Mouse (Mus musculus): Measurements from ENCODE around the gene Cdk6. TPM values are rescaled to one million over a fixed set of nuclear protein-coding genes. Genes with fewer than 3 reads are reported as not detected.
"Not testable (repeated sequence)": the region's sequence is repeated elsewhere in the genome, so short reads cannot be mapped to it uniquely, and the experiment has no call there.

The Cdk6 gene
- total RNA-seq, 2 experiments from 2014 or later: 4.3 to 4.6 TPM

DNA sequence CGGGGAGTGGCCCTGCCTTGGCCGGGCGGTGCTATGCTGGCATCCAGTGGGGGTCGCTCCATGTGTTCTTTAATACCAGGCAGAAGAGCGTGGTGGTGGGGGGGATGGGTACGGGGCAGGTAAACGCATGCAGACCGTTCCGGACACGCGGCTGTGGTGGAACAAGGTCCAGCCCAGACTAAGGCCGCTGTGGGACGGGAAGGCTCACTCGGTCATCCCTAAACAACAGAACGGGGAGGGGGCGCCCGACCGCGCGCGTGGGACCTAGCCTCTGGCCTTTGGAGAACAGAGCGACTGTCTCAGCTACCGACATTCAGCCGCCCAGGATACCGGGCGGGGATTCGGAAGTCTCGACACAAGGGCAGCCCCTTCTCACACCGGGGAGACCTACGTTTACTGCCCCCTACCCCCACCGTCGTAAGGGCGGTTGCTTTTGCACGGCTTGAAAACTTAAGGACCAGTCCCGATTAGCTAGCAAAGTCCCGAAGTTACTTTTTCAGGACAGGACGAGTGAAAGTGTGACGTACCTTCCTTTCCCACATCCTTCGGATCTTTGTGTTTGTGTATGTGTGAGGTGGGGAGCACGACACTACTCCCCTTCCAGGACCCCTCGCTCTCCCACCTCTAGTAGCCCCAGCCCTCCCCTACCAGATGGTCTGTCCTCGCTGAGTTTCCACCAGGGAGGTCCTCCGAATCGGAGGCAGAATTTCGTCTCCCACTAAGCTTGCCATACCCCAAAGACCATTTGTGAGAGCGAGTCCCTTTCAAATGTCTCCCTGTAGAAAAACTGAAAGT, 1.7 kb downstream of the Cdk6 start:
- intact Hi-C loops (cut with DNase I; ENCODE audit: low total_unique reads): loop anchor here (2.0 kb wide), 1 partner anchor 172 kb away; no protein-coding TSS in a partner anchor
- peak; percentile 19 for DNase-seq

DNA sequence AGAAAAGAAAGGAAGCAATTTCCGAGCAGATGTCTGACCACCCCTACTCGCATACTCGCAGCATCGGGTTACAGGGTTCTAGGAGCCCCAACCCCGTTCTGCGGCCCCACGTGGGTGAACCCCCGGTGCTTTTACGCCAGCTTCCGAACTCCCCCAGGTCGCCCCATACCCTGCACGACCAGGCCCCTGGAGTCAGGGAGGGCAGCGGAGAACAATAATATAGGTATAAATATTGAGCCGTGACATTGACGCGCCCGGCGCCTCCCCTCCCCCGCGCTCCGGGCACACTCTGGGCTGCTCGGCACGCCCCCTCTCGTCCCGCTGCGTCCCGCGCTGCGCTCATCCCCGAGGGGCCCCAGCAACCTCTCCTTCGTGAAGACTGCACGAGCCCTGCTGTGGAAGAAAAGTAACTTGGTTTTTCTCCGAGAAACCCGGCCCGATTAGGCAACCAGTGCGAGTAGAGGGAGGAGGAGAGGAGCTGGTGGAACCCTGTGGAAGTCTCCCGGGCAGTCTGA, 2.3 kb downstream of the Cdk6 start:
- DNase-seq: peak; percentile 31
- intact Hi-C loops (cut with DNase I; ENCODE audit: low total_unique reads): loop anchor here (2.0 kb wide), 1 partner anchor 171 kb away; no protein-coding TSS in a partner anchor

DNA sequence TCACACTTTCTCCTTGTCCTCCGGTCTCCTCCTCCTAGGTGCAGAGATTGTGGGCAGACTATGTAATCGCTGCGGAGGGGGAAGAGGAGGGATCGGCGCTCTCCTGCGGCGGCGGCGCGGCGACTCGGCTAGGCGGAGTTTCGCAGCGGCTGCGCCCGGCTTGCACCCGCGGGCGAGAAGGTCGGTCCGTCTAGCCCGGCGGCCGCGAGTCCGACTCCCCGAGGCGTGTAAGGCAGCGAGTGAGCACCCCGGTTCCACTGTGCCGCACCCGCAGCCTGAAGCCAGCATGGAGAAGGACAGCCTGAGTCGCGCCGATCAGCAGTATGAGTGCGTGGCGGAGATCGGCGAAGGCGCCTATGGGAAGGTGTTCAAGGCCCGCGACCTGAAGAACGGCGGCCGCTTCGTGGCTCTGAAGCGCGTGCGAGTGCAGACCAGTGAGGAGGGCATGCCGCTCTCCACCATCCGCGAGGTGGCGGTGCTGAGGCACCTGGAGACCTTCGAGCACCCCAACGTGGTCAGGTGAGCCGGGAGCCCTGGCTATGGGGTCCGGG, 2.9 kb downstream of the Cdk6 start:
- intact Hi-C loops (cut with DNase I; ENCODE audit: low total_unique reads): no loop called here
- peak; percentile 80 for DNase-seq

DNA sequence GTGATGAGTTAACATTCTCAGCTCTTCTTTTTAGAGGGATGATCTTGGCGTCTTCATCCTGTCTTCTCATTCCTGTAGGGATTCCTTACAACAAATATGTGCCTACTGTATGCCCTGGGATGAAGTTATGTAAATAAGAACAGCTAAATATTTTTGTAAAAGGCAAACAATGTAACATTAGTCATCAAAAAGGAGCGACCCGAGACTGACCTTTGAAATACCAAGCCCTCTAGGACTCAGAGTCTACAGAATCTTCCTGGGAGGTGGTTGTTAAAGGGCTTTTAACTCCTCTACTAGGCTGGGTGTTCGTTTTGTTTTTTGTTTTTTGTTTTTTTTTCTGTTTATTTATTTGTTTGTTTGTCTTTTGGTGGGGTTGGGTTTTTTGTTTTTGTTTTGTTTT, 4.3 kb downstream of the Cdk6 start:
- intact Hi-C loops (cut with DNase I; ENCODE audit: low total_unique reads); DNase-seq: not testable (repeated sequence)

DNA sequence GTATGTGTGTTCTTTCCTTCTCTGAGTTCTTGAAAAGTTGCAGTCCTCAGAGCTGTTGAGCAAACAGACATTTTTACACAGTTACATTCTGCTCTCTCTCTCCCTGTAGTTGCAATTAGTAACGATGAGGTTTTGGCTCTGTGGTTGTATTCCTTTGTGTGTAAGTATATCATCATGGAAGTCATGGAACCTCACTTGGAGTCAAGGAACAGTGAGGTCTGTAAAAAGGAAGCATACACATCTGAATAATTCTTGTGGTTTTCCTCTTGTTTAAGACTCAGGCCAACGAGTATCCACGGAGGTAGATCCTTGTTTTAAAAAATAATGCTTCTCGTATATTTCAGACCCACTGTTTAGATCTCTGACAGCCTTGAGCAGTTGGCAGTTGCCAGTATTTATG, 8.1 kb downstream of the Cdk6 start:
- intact Hi-C loops (cut with DNase I; ENCODE audit: low total_unique reads); DNase-seq: not testable (repeated sequence)

DNA sequence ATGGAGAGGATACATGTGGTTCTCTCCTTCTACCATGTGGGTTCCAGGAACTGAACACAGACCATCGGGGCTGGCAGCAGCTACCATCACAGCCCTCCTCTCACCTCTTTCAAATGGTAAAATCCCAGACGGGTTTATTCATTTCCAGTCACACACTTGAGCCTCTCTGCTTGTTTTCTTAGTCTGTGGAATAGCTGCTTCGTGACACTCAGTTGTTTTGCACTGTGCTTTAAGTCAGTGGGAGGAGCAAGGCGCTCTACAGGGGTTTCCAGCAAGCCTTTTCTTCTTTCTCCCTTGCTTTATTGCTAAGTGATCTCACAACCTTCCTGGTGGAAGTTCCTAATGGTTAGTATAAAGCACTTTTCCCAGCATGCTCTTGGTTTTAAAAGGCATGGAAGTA, 10.6 kb downstream of the Cdk6 start:
- intact Hi-C loops (cut with DNase I; ENCODE audit: low total_unique reads); DNase-seq: not testable (repeated sequence)

DNA sequence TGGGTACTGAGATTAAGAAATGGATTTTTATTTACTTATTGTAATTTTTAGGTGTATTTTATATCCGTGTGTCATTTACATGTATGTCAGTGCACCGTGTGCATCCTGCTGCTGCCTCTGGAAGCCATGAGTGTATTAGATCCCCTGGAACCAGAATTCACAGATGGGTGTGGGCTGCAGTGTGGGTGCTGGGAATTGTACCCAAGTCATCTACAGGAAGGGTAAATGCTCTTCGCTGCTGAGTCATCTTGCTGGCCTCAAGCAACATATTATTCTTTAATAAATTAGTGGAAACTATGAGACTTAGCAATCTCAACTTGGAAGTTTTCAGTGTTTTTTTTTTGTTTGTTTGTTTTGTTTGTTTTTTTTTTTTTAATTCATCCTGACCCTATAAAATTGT, 11.0 kb downstream of the Cdk6 start:
- intact Hi-C loops (cut with DNase I; ENCODE audit: low total_unique reads): no loop called here
- no peak for DNase-seq

DNA sequence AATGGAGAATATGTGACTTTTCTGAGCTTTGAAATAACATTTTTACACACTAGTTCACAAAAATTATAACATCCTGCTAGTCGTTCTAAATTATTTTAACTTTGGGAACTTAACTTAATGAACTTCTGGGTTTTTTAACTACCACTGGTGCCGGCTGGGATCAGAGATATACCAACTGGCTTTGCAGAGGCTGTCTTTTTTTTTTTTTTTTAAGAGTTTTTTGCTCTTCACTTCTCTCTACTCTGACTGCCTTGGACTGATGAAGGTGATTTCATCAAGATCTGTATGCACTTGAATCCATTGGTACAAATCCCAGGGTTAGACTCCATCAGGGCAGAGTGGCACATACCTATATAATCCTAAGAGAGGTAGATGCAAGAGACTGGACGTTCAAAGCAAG, 11.5 kb downstream of the Cdk6 start:
- intact Hi-C loops (cut with DNase I; ENCODE audit: low total_unique reads): no loop called here

DNA sequence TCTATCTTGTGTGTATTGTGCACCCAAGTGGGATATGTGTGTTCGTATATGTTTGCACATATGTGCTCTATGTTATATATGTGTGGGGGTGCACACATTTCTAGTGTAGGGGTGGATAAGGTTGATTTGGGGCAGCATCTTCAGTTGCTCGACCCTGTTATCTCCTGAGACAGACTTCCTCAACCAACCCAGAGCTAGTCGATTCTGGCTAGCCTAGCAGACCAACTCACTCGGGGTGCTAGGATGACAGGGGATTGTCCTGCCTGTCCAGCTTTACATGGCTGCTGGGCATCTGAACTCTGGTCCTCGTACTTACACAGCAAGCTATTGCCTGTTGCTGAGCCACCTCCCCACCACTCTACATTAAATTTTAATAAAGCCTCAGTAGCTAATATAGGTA, 13.0 kb downstream of the Cdk6 start:
- intact Hi-C loops (cut with DNase I; ENCODE audit: low total_unique reads): no loop called here

More for the DNA sequence above, 11.5 kb downstream of the Cdk6 start:
- DNase-seq: no peak

DNA sequence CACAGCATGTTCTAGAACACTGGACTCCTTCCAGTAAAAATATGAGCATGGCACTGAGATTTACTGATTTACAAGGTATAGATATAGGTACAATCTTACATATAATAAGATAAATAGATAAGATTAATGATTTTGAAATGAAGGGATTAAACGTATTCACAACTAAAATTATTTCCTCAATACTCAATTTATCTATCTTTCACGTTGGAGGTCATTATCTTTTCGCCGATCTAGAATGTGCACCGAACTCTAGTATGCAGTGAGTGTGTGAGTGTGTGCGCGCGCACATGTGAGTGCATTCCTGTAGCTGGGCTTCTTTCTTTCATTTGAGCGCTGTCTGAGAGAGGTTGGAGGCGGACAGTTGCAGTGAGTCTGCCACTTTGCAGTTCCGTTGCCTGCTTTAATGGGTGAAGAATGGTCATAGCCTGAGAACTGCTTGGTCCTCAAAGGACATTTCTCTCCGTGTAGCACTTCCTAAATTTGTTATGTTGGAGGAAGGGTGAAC, 13.8 kb downstream of the Cdk6 start:
- DNase-seq: no peak
- intact Hi-C loops (cut with DNase I; ENCODE audit: low total_unique reads): no loop called here

More for the DNA sequence above, 13.0 kb downstream of the Cdk6 start:
- no peak for DNase-seq

DNA sequence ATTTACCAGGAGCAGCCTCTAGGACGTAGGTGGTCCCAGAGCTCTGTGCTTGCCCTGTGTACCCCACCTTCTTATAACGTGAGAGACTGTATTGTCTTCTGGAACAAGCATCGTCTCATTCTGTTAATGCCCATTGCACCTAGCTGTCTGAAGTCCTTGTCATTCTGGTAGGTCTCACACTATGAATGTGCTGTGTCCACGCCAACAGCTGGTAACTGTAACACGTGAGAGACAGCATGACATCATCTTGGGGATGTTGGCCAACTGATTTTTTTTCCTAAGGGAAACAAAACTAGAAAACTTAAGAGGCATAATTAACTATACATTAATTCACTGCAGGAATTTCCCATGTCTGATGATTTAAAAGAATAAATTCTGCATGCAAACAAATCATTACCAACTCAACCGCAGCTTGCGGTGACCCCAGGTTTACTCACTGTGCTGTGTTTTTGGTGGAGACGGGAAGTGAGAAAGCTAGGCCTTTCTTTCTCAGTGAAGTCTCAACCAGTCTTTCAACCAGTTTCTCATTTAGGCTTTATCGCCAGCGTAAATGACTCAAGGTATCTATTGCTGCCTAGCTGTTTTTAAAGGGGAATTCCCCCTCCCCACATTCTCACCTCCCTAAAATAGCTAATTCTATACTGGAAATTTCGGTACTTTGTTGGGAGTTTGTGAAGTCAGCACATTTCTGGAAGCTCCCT, 14.4 kb downstream of the Cdk6 start:
- intact Hi-C loops (cut with DNase I; ENCODE audit: low total_unique reads): no loop called here
- DNase-seq: no peak

DNA sequence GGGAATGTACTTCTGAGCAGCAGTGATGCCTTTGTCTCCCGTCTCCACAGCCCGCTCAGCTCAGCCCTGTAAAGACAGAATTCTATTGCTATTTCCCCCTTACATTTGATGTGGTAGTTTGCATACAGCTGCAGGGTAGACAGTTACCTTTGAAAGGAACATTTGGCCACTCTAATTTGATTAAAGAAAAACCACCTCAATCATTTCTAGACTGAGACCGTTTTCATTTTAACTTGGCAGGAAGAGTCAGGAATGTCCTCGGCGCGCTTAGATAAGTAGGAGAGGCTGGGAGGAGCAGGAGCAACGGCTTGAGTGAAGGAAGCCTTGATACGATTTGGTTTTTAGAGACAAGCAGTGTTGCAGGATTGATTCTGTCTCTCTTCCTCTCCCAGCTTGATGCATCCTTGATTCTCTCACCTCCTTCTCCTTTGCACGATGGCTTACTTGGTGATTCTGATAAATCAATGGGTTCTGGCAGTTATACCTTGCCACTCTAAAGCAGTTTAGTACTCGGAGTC, 15.0 kb downstream of the Cdk6 start:
- intact Hi-C loops (cut with DNase I; ENCODE audit: low total_unique reads): no loop called here
- DNase-seq: no peak

DNA sequence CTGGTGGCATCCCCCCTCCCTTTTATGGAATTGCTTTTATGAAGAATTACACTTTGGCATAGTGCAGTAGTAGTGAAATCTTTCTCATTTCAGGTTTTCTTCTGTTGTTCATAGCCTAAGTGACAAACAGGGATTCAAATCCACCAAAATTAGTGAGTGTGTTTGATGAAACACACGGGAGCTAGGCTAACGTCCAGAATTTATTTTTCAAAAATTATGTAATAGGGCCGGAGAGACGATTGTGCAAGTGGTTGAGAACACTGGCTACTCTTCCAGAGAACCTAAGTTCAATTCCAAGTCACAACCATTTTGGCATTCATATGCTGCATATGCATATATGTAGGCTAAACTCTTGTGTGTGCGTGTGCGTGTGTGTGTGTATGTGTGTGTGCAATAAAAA, 16.2 kb downstream of the Cdk6 start:
- intact Hi-C loops (cut with DNase I; ENCODE audit: low total_unique reads): no loop called here
- DNase-seq: no peak

DNA sequence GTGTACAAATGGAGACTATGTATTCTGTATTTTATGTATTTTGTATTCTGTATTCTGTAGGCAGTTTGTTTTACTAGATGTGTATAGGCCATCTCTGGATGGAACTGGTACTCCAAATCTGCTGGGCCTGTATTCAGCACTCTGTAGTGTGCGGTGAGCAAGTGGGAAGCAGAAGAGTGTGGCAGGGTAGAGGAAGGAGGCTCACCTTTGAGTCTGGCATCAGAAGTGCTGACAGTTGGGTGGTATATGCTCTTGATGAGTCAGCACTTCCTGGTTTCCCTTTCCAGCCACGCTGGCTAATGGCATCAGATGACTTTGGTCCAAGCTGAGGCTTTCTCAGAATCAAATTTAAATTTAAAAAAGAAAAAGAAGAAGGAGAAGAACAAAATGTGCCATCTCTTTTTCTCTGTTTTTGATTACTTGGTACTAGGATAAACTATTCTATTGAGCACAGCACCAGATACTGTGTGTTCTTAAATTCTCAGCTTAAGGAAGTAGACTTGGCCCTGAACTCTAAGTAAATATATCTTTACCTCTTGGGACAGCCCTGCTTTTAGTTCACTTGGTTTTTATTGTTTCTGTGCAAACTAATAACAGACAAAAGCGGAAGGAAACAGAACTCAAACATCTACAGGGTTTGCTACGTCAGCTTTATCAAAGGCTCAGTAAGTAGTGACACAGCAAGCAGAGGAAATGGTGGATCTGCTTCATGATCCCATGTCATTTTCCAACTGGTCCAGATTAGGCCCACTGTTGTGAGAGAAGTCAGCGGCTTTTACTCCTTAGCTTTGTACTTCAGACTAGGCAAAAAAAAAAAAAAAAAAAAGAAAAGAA, 17.6 kb downstream of the Cdk6 start:
- intact Hi-C loops (cut with DNase I; ENCODE audit: low total_unique reads): no loop called here
- DNase-seq: no peak

DNA sequence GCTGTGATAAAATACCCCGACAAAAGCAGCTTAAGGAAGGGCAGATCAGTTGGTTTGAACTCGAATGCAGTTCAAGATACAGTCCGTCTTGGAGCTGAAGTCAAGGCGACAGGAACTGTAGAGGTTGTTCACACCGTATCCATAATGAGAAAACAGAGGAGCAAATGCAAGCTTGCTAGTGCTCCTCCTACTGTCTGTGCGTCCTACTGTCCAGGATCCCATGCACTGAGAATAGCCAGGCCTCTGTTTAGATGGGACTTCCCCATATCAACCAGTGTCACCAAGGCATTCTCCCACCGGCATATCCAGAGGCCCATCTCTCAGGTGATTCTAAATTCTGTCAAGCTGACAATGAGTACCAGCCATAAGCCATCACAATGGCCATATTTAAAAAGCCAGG, 18.6 kb downstream of the Cdk6 start:
- intact Hi-C loops (cut with DNase I; ENCODE audit: low total_unique reads): no loop called here
- no peak for DNase-seq

DNA sequence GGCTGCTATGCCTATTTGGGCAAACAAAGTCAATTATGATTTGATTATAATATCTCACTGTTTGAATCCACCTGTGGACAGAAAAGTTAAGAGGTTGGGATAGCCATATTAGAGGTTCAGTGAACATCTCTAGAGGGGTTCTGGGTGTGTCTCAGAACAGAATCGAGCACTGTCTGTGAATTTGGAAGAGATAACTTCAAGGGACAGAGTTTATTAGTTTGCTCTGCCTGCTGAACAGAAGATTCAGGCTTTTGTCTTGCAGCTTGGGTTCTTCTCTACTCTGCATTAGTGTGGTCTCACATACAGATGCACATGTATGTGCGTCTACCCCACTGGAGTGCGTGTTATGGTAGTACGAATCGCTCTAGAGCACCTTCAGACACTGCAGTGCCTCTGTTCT, 20.0 kb downstream of the Cdk6 start:
- DNase-seq: no peak
- intact Hi-C loops (cut with DNase I; ENCODE audit: low total_unique reads): no loop called here

DNA sequence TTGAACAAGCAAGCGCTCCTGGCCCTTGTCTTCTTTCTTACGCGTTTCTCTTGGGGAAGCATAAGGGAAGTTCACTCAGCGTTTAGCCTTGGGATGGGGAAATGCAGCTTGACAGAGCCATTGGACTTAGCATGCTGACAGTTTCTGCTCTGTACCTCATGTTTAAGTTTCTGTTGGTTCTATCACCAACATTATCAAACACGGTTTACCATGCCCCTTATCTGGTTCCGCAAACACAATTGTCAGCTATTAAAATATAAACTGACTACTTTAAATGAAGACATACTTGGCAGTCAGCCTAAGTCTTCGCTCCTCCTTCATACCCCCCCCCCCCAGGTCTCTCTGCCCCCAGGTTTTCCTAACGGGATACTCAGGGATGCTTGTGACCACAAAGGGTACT, 20.8 kb downstream of the Cdk6 start:
- no peak for DNase-seq
- intact Hi-C loops (cut with DNase I; ENCODE audit: low total_unique reads): no loop called here

DNA sequence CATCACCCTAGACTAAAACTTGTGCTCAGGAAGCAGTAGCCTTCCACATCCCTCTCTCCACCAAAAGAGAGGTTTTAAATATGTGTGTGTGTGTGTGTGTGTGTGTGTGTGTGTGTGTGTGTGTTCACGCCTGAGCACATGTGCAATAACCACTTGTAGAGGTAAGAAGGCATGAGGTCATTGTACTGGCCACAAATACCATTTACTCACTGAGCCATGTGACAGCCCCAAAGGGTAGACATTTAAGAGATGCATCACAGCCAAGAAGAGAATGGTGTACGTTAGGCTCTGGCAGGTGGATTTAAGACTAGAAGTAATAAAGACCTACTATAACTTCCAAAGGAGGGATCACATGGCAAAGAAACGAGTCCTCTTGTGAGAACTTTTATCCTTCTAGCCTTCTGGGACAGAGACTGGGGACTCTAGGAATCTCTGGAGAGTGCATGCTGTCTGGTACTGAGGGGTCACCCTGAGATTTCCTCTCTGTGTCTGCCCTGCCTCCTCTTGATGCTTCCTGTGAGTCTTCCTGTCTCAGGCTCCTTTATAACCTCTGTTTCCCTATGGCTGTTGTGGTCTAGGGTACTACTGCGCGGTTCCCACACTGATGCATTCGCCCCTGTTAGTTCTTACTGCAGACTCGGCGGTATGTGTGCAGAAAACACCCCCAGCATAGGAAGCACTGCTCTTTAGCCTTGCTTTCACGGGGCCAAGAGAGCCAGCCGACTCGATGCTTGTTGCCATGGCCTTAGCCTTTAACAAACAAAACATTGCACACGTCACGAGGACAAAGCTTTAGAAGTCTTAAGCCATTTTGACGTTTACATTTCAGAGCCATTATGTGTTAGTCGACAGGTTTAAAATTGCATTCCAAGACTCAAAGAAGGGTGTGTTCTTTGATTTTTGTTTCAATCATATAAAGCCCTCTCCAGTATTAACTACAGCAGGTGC, 22.0 kb downstream of the Cdk6 start:
- no peak for DNase-seq
- intact Hi-C loops (cut with DNase I; ENCODE audit: low total_unique reads): no loop called here

Data from gastrocnemius, postnatal 14 days (tissue).